Mouse (Mus musculus) v-Abl transformed pro-B cells (cell line): ENCODE measurements around the gene Dact3.

Experiments
- in situ Hi-C, 2 experiments: fragments of 400-800 bp; cut with MboI; formaldehyde crosslinking; loops; one replicate each; pipeline ENCODE4 v1.15.1; 2025; ENCODE audit not compliant: unreplicated experiment in 2 of 2

The Dact3 gene

GRCm38 (mm10) chr7:16885271-16885776 is 10.2 kb downstream of the Dact3 start:
- in situ Hi-C loops, result loop anchor here in 1 of 2 experiments (10.0 kb wide), 1 partner anchor 251 kb away; no protein-coding TSS in a partner anchor

GRCm38 (mm10) chr7:16885905-16886304 is 10.8 kb downstream of the Dact3 start:
- in situ Hi-C loops, result loop anchor here in 1 of 2 experiments (10.0 kb wide), 1 partner anchor 251 kb away; no protein-coding TSS in a partner anchor

GRCm38 (mm10) chr7:16890536-16890935 is 15.4 kb downstream of the Dact3 start:
- in situ Hi-C loops, result loop anchor here in 1 of 2 experiments (10.0 kb wide), 1 partner anchor 146 kb away; no protein-coding TSS in a partner anchor

GRCm38 (mm10) chr7:16890944-16891343 is 15.8 kb downstream of the Dact3 start:
- in situ Hi-C loops, result loop anchor here in 1 of 2 experiments (10.0 kb wide), 1 partner anchor 146 kb away; no protein-coding TSS in a partner anchor

GRCm38 (mm10) chr7:16891641-16892351 is 16.7 kb downstream of the Dact3 start, which contains the start of gene Gng8:
Gene Gng8 (plus strand): TSS chr7:16891786.
- in situ Hi-C loops, result loop anchor here in 1 of 2 experiments (10.0 kb wide), 1 partner anchor 147 kb away; no protein-coding TSS in a partner anchor

GRCm38 (mm10) chr7:16892352-16892730 is 17.2 kb downstream of the Dact3 start:
- in situ Hi-C loops, result loop anchor here in 1 of 2 experiments (10.0 kb wide), 1 partner anchor 148 kb away; no protein-coding TSS in a partner anchor

GRCm38 (mm10) chr7:16893612-16894011 is 18.5 kb downstream of the Dact3 start:
- in situ Hi-C loops, result loop anchor here in 1 of 2 experiments (10.0 kb wide), 1 partner anchor 149 kb away; no protein-coding TSS in a partner anchor

GRCm38 (mm10) chr7:16894279-16894678 is 19.2 kb downstream of the Dact3 start:
- in situ Hi-C loops, result loop anchor here in 1 of 2 experiments (10.0 kb wide), 1 partner anchor 149 kb away; no protein-coding TSS in a partner anchor

- in situ Hi-C loops, result loop anchor here in 1 of 2 experiments (10.0 kb wide), 1 partner anchor 150 kb away; no protein-coding TSS in a partner anchor
Observed at GRCm38 (mm10) chr7:16895000-16895399, 19.9 kb downstream of the Dact3 start.

- in situ Hi-C loops, result loop anchor here in 1 of 2 experiments (10.0 kb wide), 1 partner anchor 151 kb away; no protein-coding TSS in a partner anchor
Observed at GRCm38 (mm10) chr7:16895511-16895910, 20.4 kb downstream of the Dact3 start.

GRCm38 (mm10) chr7:16900526-16900925 is 25.4 kb downstream of the Dact3 start:
- in situ Hi-C loops, result loop anchor here in 1 of 2 experiments (10.0 kb wide), 1 partner anchor 276 kb away; no protein-coding TSS in a partner anchor

GRCm38 (mm10) chr7:16903439-16903955 is 28.4 kb downstream of the Dact3 start:
- in situ Hi-C loops, result loop anchor here in 1 of 2 experiments (10.0 kb wide), 1 partner anchor 279 kb away; no protein-coding TSS in a partner anchor

- in situ Hi-C loops, result loop anchor here in 1 of 2 experiments (10.0 kb wide), 1 partner anchor 279 kb away; no protein-coding TSS in a partner anchor
Observed at GRCm38 (mm10) chr7:16904120-16904675, 29.1 kb downstream of the Dact3 start.

- in situ Hi-C loops, result loop anchor here in 1 of 2 experiments (5.0 to 10.0 kb wide), 2 partner anchors 78 to 281 kb away; no protein-coding TSS in a partner anchor
Observed at GRCm38 (mm10) chr7:16905491-16906021, 30.4 kb downstream of the Dact3 start.

- in situ Hi-C loops, result loop anchor here in 1 of 2 experiments (5.0 to 10.0 kb wide), 2 partner anchors 79 to 281 kb away; no protein-coding TSS in a partner anchor
Observed at GRCm38 (mm10) chr7:16906281-16906680, 31.2 kb downstream of the Dact3 start, which contains the start of gene Ptgir. Gene Ptgir (plus strand): TSS chr7:16906490.

GRCm38 (mm10) chr7:16906889-16907559 is 31.9 kb downstream of the Dact3 start:
- in situ Hi-C loops, result loop anchor here in 1 of 2 experiments (5.0 to 10.0 kb wide), 2 partner anchors 80 to 282 kb away; no protein-coding TSS in a partner anchor

GRCm38 (mm10) chr7:16907842-16908241 is 32.7 kb downstream of the Dact3 start:
- in situ Hi-C loops, result loop anchor here in 1 of 2 experiments (5.0 to 10.0 kb wide), 2 partner anchors 81 to 283 kb away; no protein-coding TSS in a partner anchor

- in situ Hi-C loops, result loop anchor here in 1 of 2 experiments (5.0 to 10.0 kb wide), 2 partner anchors 81 to 284 kb away; no protein-coding TSS in a partner anchor
Observed at GRCm38 (mm10) chr7:16908367-16908766, 33.2 kb downstream of the Dact3 start.

- in situ Hi-C loops, result loop anchor here in 1 of 2 experiments (5.0 to 10.0 kb wide), 2 partner anchors 82 to 284 kb away; no protein-coding TSS in a partner anchor
Observed at GRCm38 (mm10) chr7:16908859-16909258, 33.7 kb downstream of the Dact3 start.
